Comparison of ENCODE assay signal across 16 mouse cellular contexts in genomic region chr11:11732972-11733770, GRCm38 (mm10). TPM values are rescaled to one million over a fixed set of nuclear protein-coding genes. Genes with fewer than 3 reads are reported as not detected.
A peak's percentile ranks its signal among the peaks of the same experiment; 100 is the strongest.
DNase-seq lines count a peak whose midpoint lies in the region; ATAC-seq and TF ChIP-seq lines count a peak whose summit lies in the region.
"Had no signal": no experiment of that assay in that cellular context is flagged by ENCODE, and none has a peak within 500 bp of the region (broad histone marks: within the 10 kb centered on the region; RNA-seq: fewer than 3 reads in every experiment).

No protein-coding gene starts in this region.

- TF ChIP-seq POLR2A in MEL (IDR thresholded peaks at IDR 0.05; ENCODE audit: control insufficient read depth in 1 of 2, insufficient read depth in 1 of 2, low read depth in 1 of 2, low read length in 2 of 2, poor library complexity in 1 of 2), result peak in 1 of 2 experiments; percentile 39; a peak in 1 of 4 replicates

- WGBS in intestine, embryonic 15.5 days, result 70% methylated on average over 8 of the region's 8 CpGs
- WGBS in intestine, postnatal 0 days, result 68% methylated on average over 8 of the region's 8 CpGs
- whole genome bisulfite sequencing in intestine, embryonic 16.5 days, result 65% methylated on average over 8 of the region's 8 CpGs
- WGBS in hindbrain, embryonic 16.5 days, result 83% methylated on average over 8 of the region's 8 CpGs

- ATAC-seq in intestine, embryonic 15.5 days, result peak; percentile 72; the same call in 1 of the 2 replicates
- ATAC-seq in intestine, postnatal 0 days, result no peak
- ATAC-seq in intestine, embryonic 16.5 days, result peak; percentile 66
- ATAC-seq in megakaryocyte progenitor cell, adult 5-6 weeks (replicated peaks; ENCODE audit: poor library complexity), result 0 out of 2 replicates have a peak, but pooled peaks have one; percentile 5
- ATAC-seq in hindbrain, embryonic 16.5 days, result no peak
- ATAC-seq: forebrain, embryonic 16.5 days; Patski had no signal

- no peaks in the 10 kb centered on the region for H3K9me3 ChIP-seq in intestine, embryonic 15.5 days
- no peaks in the 10 kb centered on the region for H3K9me3 ChIP-seq in intestine, postnatal 0 days (ENCODE audit: control insufficient read depth)
- H3K9me3 ChIP-seq in MEL (replicated peaks; ENCODE audit: insufficient read depth, low read length), result no peaks in the 10 kb centered on the region
- no peaks in the 10 kb centered on the region for H3K9me3 ChIP-seq in intestine, embryonic 16.5 days (ENCODE audit: control insufficient read depth, low read length)
- no peaks in the 10 kb centered on the region for H3K9me3 ChIP-seq in hindbrain, embryonic 16.5 days (ENCODE audit: control insufficient read depth, low read length)
- H3K9me3 ChIP-seq: embryonic facial prominence, embryonic 12.5 days had no signal

- H3K27me3 ChIP-seq in intestine, embryonic 15.5 days (replicated peaks), result no peaks in the 10 kb centered on the region
- no peaks in the 10 kb centered on the region for H3K27me3 ChIP-seq in intestine, postnatal 0 days (replicated peaks; ENCODE audit: control insufficient read depth, insufficient read depth, low read length)
- no peaks in the 10 kb centered on the region for H3K27me3 ChIP-seq in MEL (ENCODE audit: control insufficient read depth in 1 of 2, insufficient read depth in 2 of 2, low read length in 2 of 2)
- H3K27me3 ChIP-seq in intestine, embryonic 16.5 days (replicated peaks; ENCODE audit: control insufficient read depth, insufficient read depth, low read length), result no peaks in the 10 kb centered on the region
- H3K27me3 ChIP-seq in hindbrain, embryonic 16.5 days (replicated peaks; ENCODE audit: control insufficient read depth, insufficient read depth, low read length), result no peaks in the 10 kb centered on the region
- H3K27me3 ChIP-seq: embryonic facial prominence, embryonic 12.5 days had no signal

- peak; percentile 82 to 96 for TF ChIP-seq EP300 in MEL (IDR thresholded peaks at IDR 0.05; ENCODE audit: low read depth in 1 of 2, low read length in 2 of 2)

- H3K9ac ChIP-seq in intestine, embryonic 15.5 days, result no peak overlapping the region
- no peak overlapping the region for H3K9ac ChIP-seq in intestine, postnatal 0 days (ENCODE audit: low read depth, low read length)
- H3K9ac ChIP-seq in MEL (ENCODE audit: control insufficient read depth, low read depth, low read length, poor library complexity, severe bottlenecking), result no peak overlapping the region
- no peak overlapping the region for H3K9ac ChIP-seq in intestine, embryonic 16.5 days (ENCODE audit: low read depth, low read length)
- H3K9ac ChIP-seq in hindbrain, embryonic 16.5 days (ENCODE audit: low read depth, low read length), result no peak overlapping the region
- H3K9ac ChIP-seq: embryonic facial prominence, embryonic 12.5 days had no signal

- no peak overlapping the region for H3K4me3 ChIP-seq in intestine, embryonic 15.5 days (replicated peaks)
- no peak overlapping the region for H3K4me3 ChIP-seq in intestine, postnatal 0 days (ENCODE audit: low read depth, low read length)
- no peak overlapping the region for H3K4me3 ChIP-seq in MEL (ENCODE audit: control insufficient read depth in 1 of 2, insufficient read depth in 1 of 2, low read depth in 2 of 2, low read length in 2 of 2)
- no peak overlapping the region for H3K4me3 ChIP-seq in intestine, embryonic 16.5 days (ENCODE audit: low read length)
- H3K4me3 ChIP-seq in hindbrain, embryonic 16.5 days (ENCODE audit: low read length), result no peak overlapping the region
- H3K4me3 ChIP-seq: embryonic facial prominence, embryonic 12.5 days; layer of hippocampus, adult 2 months had no signal

- no peak for TF ChIP-seq RAD21 in MEL (IDR thresholded peaks at IDR 0.05; ENCODE audit: low read depth, low read length)

- DNase-seq in MEL (ENCODE audit: low read depth, low spot score) (peak; percentile 71), adipocyte (ENCODE audit: low spot score) (no peak)
- no peak for DNase-seq in thymus, postnatal 0 days (ENCODE audit: low spot score)
- DNase-seq: adrenal gland, adult 8-10 months; cerebellum, adult 9-10 months; gastrocnemius, postnatal 36 days; kidney, adult 18-20 months had no signal

- no peak for TF ChIP-seq CTCF in intestine, postnatal 0 days (IDR thresholded peaks at IDR 0.05; ENCODE audit: low read depth)
- TF ChIP-seq CTCF in MEL (IDR thresholded peaks at IDR 0.05 in 2 of 3, conservative IDR thresholded peaks at IDR 0.05 in 1 of 3; ENCODE audit: control insufficient read depth in 1 of 3, insufficient read depth in 1 of 3, low read depth in 2 of 3, low read length in 3 of 3, poor library complexity in 1 of 3, severe bottlenecking in 1 of 3), result no peak

- no peak overlapping the region for H3K4me2 ChIP-seq in intestine, embryonic 15.5 days (replicated peaks)
- H3K4me2 ChIP-seq in intestine, postnatal 0 days (replicated peaks; ENCODE audit: low read depth), result no peak overlapping the region
- no peak overlapping the region for H3K4me2 ChIP-seq in intestine, embryonic 16.5 days (ENCODE audit: low read depth, low read length)
- no peak overlapping the region for H3K4me2 ChIP-seq in hindbrain, embryonic 16.5 days (ENCODE audit: low read length)
- H3K4me2 ChIP-seq: embryonic facial prominence, embryonic 12.5 days had no signal

- H3K79me2 ChIP-seq in MEL (ENCODE audit: control insufficient read depth, insufficient read depth, low read length, poor library complexity), result peaks cover 26% of the 10 kb centered on the region; the same call in 1 of the 2 replicates

- no peak overlapping the region for H3K27ac ChIP-seq in intestine, embryonic 15.5 days
- H3K27ac ChIP-seq in intestine, postnatal 0 days (ENCODE audit: low read depth, low read length), result no peak overlapping the region
- H3K27ac ChIP-seq in MEL (ENCODE audit: control insufficient read depth, low read depth, low read length), result peak overlapping the region; percentile 86
- no peak overlapping the region for H3K27ac ChIP-seq in intestine, embryonic 16.5 days (ENCODE audit: low read length)
- H3K27ac ChIP-seq in hindbrain, embryonic 16.5 days (ENCODE audit: low read depth, low read length), result no peak overlapping the region
- H3K27ac ChIP-seq: embryonic facial prominence, embryonic 12.5 days; layer of hippocampus, adult 2 months had no signal

- no peaks in the 10 kb centered on the region for H3K4me1 ChIP-seq in intestine, embryonic 15.5 days (replicated peaks)
- H3K4me1 ChIP-seq in intestine, postnatal 0 days (replicated peaks; ENCODE audit: control insufficient read depth, insufficient read depth, low read length), result no peaks in the 10 kb centered on the region
- peaks cover 62 to 74% of the 10 kb centered on the region in 2 experiments for H3K4me1 ChIP-seq in MEL (ENCODE audit: control insufficient read depth in 1 of 2, insufficient read depth in 2 of 2, low read length in 2 of 2)
- no peaks in the 10 kb centered on the region for H3K4me1 ChIP-seq in intestine, embryonic 16.5 days (ENCODE audit: control insufficient read depth, insufficient read depth, low read length)
- no peaks in the 10 kb centered on the region for H3K4me1 ChIP-seq in hindbrain, embryonic 16.5 days (ENCODE audit: control insufficient read depth, insufficient read depth, low read depth, low read length)
- H3K4me1 ChIP-seq: embryonic facial prominence, embryonic 12.5 days had no signal

- no peaks in the 10 kb centered on the region for H3K36me3 ChIP-seq in intestine, embryonic 15.5 days
- no peaks in the 10 kb centered on the region for H3K36me3 ChIP-seq in intestine, postnatal 0 days (ENCODE audit: control insufficient read depth, insufficient read depth)
- H3K36me3 ChIP-seq in MEL (ENCODE audit: control insufficient read depth in 1 of 2, insufficient read depth in 2 of 2, low read length in 2 of 2), result peaks cover 27 to 94% of the 10 kb centered on the region in 2 experiments
- no peaks in the 10 kb centered on the region for H3K36me3 ChIP-seq in intestine, embryonic 16.5 days (ENCODE audit: control insufficient read depth, insufficient read depth, low read length)
- H3K36me3 ChIP-seq in hindbrain, embryonic 16.5 days (ENCODE audit: control insufficient read depth, insufficient read depth, low read length), result no peaks in the 10 kb centered on the region
- H3K36me3 ChIP-seq: embryonic facial prominence, embryonic 12.5 days had no signal

TF ChIP-seq in MEL, 35 proteins besides CTCF, POLR2A, EP300 and RAD21 (continues in another document):
- no peak for TF ChIP-seq KAT2A (conservative IDR thresholded peaks at IDR 0.05; ENCODE audit: low read depth, low read length)
- peak; percentile 70; the same call in 1 of the 2 replicates for TF ChIP-seq MAFK (IDR thresholded peaks at IDR 0.05; ENCODE audit: borderline replicate concordance, low read depth, low read length)
- TF ChIP-seq SMC3 (IDR thresholded peaks at IDR 0.05; ENCODE audit: low read depth, low read length), result 0 out of 2 replicates have a peak, but pooled peaks have one; percentile 1
- TF ChIP-seq UBTF (IDR thresholded peaks at IDR 0.05; ENCODE audit: borderline replicate concordance, insufficient read depth, low read depth, low read length), result no peak
- no peak for TF ChIP-seq E2F4 (IDR thresholded peaks at IDR 0.05; ENCODE audit: borderline replicate concordance, low read depth, low read length)
- TF ChIP-seq TBP (IDR thresholded peaks at IDR 0.05; ENCODE audit: low read depth, low read length), result 0 out of 2 replicates have a peak, but pooled peaks have one; percentile 39
- 0 out of 4 replicates have a peak, but pooled peaks of 1 of the 2 experiments have one; percentile 1 for TF ChIP-seq USF2 (IDR thresholded peaks at IDR 0.05; ENCODE audit: borderline replicate concordance in 1 of 2, insufficient read depth in 1 of 2, low read depth in 1 of 2, low read length in 2 of 2)
- TF ChIP-seq MYB (IDR thresholded peaks at IDR 0.05; ENCODE audit: low read depth, low read length), result peak; percentile 83
- peak; percentile 73 for TF ChIP-seq ETS1 (IDR thresholded peaks at IDR 0.05; ENCODE audit: low read depth, low read length)
- TF ChIP-seq GABPA (IDR thresholded peaks at IDR 0.05; ENCODE audit: low read depth, low read length), result peak; percentile 91
- TF ChIP-seq TAL1 (IDR thresholded peaks at IDR 0.05; ENCODE audit: low read length), result peak; percentile 76
- TF ChIP-seq TCF12 (IDR thresholded peaks at IDR 0.05; ENCODE audit: low read depth, low read length), result peak; percentile 92

RNA-seq across cellular contexts. Expression of gene Ikzf1, which starts 48.4 kb away (rescaled TPM):
- 1.5 and 1.7 TPM in 2 replicates for polyA plus RNA-seq in intestine, embryonic 15.5 days (2015; fragmentation: Nextera tagmentation; extraction: Ambion mirVana)
- 0.64 and 0.85 TPM in 2 replicates for polyA plus RNA-seq in intestine, postnatal 0 days (2015; fragmentation: Nextera tagmentation; extraction: Ambion mirVana)
- 90.6 and 97.3 TPM in 2 replicates for total RNA-seq in MEL (2012; rRNA removed)
- 100 to 1,000 TPM in 1 of 2 experiments, 10 to 100 TPM in 1; 28.0 to 128 TPM for polyA plus RNA-seq in MEL (2012; ENCODE audit: insufficient read depth in 1 of 2, insufficient read length in 2 of 2, low read depth in 1 of 2, low replicate concordance in 2 of 2, missing spikeins in 1 of 2)
- polyA plus RNA-seq in intestine, embryonic 16.5 days (2015; fragmentation: Nextera tagmentation; extraction: Ambion mirVana), result 1.5 and 1.9 TPM in 2 replicates
- total RNA-seq in megakaryocyte progenitor cell, adult 5-6 weeks (2015), result 155 and 160 TPM in 2 replicates
- 58.3 and 84.0 TPM in 2 replicates for total RNA-seq in megakaryocyte progenitor cell, adult 5-6 weeks (2017)
- 91.7 and 100 TPM in 2 replicates for polyA plus RNA-seq in thymus, postnatal 0 days (2015; fragmentation: Nextera tagmentation; extraction: Ambion mirVana)
- 1.3 and 1.4 TPM in 2 replicates for polyA plus RNA-seq in hindbrain, embryonic 16.5 days (2015; fragmentation: Nextera tagmentation; extraction: Ambion mirVana)
- polyA plus RNA-seq: Patski had no signal

Comparison
In these comparisons a context has a peak if more than half of its experiments do, and no peak if none do; other contexts are left out.
1. ATAC-seq: peak in intestine, embryonic 15.5 days (single experiment), intestine, embryonic 16.5 days (single experiment) and megakaryocyte progenitor cell, adult 5-6 weeks (single experiment); none in intestine, postnatal 0 days (single experiment) and hindbrain, embryonic 16.5 days (single experiment).
2. RNA of gene Ikzf1, which starts 48.4 kb away (polyA plus RNA-seq): 28.0 to 128 TPM in MEL and 91.7 to 100 TPM in thymus, postnatal 0 days; 1.5 to 1.9 TPM in intestine, embryonic 16.5 days, 1.5 to 1.7 TPM in intestine, embryonic 15.5 days, 1.3 to 1.4 TPM in hindbrain, embryonic 16.5 days and 0.64 to 0.85 TPM in intestine, postnatal 0 days; every median in the first group is over 10 times any median in the second.